Mouse (Mus musculus) intestine, postnatal 0 days (tissue): ENCODE data around the gene Adamts7. TPM values are rescaled to one million over a fixed set of nuclear protein-coding genes. Genes with fewer than 3 reads are reported as not detected.
A peak's percentile ranks its signal among the peaks of the same experiment; 100 is the strongest.

ENCODE experiments used
- ATAC-seq: fragments of 200-750 bp; cut with Nextera tagmentation; 2 replicates; pipeline ENCODE4 v1.8.0; 2017; ENCODE audit warnings: mild to moderate bottlenecking, moderate TSS enrichment, moderate library complexity
- H3K27ac ChIP-seq: fragments of 300-500 bp; sonication (generic); 2 replicates; pipeline ENCODE4 v1.5.1; 2014; ENCODE audit warnings: mild to moderate bottlenecking, low read depth, low read length, moderate library complexity
- H3K27me3 ChIP-seq: fragments of 300-500 bp; sonication (generic); replicated peaks from 2 replicates; pipeline ENCODE4 v1.6.1; 2014; ENCODE audit warnings: low read length, mixed read lengths; ENCODE audit not compliant: control insufficient read depth, insufficient read depth
- H3K36me3 ChIP-seq: fragments of 300-500 bp; sonication (generic); 2 replicates; pipeline ENCODE4 v1.6.1; 2014; ENCODE audit warnings: mild to moderate bottlenecking, moderate library complexity; ENCODE audit not compliant: control insufficient read depth, insufficient read depth
- H3K4me1 ChIP-seq: fragments of 300-500 bp; sonication (generic); replicated peaks from 2 replicates; pipeline ENCODE4 v1.6.1; 2014; ENCODE audit warnings: antibody characterized with exemption, low read length, mixed read lengths; ENCODE audit not compliant: control insufficient read depth, insufficient read depth
- H3K4me2 ChIP-seq: fragments of 300-500 bp; sonication (generic); replicated peaks from 2 replicates; pipeline ENCODE4 v1.6.1; 2014; ENCODE audit warnings: low read depth, mild to moderate bottlenecking, moderate library complexity
- H3K4me3 ChIP-seq: fragments of 300-500 bp; sonication (generic); 2 replicates; pipeline ENCODE4 v1.5.1; 2014; ENCODE audit warnings: low read depth, low read length
- H3K9ac ChIP-seq: fragments of 300-500 bp; sonication (generic); 2 replicates; pipeline ENCODE4 v1.6.1; 2014; ENCODE audit warnings: mild to moderate bottlenecking, low read depth, low read length
- H3K9me3 ChIP-seq: fragments of 300-500 bp; sonication (generic); 2 replicates; pipeline ENCODE4 v1.6.1; 2016; ENCODE audit warnings: mixed run types; ENCODE audit not compliant: control insufficient read depth
- CTCF ChIP-seq: sonication (generic); IDR thresholded peaks from 2 replicates; pipeline ENCODE4 v1.5.1; 2016; ENCODE audit warnings: low read depth, mild to moderate bottlenecking, control low read depth, antibody characterized with exemption, moderate library complexity
- WGBS: fragments of 180-500 bp; shearing (Covaris S2); extraction: QIAGEN DNeasy Blood & Tissue Kit; methylation state at CpG from one replicate; pipeline ENCODE4 v1.1.7; 2014; 5-methylcytosine and 5-hydroxymethylcytosine counted together
- polyA plus RNA-seq: library from polyadenylated mRNA; unstranded; fragments of >200 nt; fragmentation: Nextera tagmentation; extraction: Ambion mirVana; gene quantifications from 2 replicates; pipeline ENCODE4 v1.2.1, GENCODE M21; 2015

Gene Adamts7
- polyA plus RNA-seq, 1 experiment from 2014 or later, result 2.5 TPM

- H3K4me1 ChIP-seq, result no peaks in the 10 kb centered on the region
- H3K27me3 ChIP-seq, result no peaks in the 10 kb centered on the region
- H3K4me3 ChIP-seq, result no peak overlapping the region
- H3K9ac ChIP-seq, result no peak overlapping the region
- no peak overlapping the region for H3K27ac ChIP-seq
- no peaks in the 10 kb centered on the region for H3K9me3 ChIP-seq
- 34% methylated on average over 2 of the region's 2 CpGs for WGBS
- TF ChIP-seq CTCF, result no peak
- no peak for ATAC-seq
- no peaks in the 10 kb centered on the region for H3K36me3 ChIP-seq
- H3K4me2 ChIP-seq, result no peak overlapping the region
These were observed 17.1 kb upstream of the Adamts7 start for GRCm38 (mm10) chr9:90145788-90146187.

GRCm38 (mm10) chr9:90146869-90147268 is 16.0 kb upstream of the Adamts7 start:
- Histone ChIP-seq H3K27ac (no peak overlapping the region), H3K27me3 (no peaks in the 10 kb centered on the region), H3K9ac (no peak overlapping the region), H3K4me1 (no peaks in the 10 kb centered on the region), H3K4me3 (no peak overlapping the region), H3K36me3 (no peaks in the 10 kb centered on the region), H3K4me2 (no peak overlapping the region), H3K9me3 (no peaks in the 10 kb centered on the region)
- no peak for TF ChIP-seq CTCF
- 60% methylated on average over 5 of the region's 5 CpGs for WGBS
- no peak for ATAC-seq

- H3K4me3 ChIP-seq, result peak overlapping the region; percentile 65
- H3K27me3 ChIP-seq, result peaks cover 25% of the 10 kb centered on the region
- H3K9ac ChIP-seq, result peak overlapping the region; percentile 61
- H3K9me3 ChIP-seq, result no peaks in the 10 kb centered on the region
- ATAC-seq, result peak; percentile 69
- H3K4me1 ChIP-seq, result no peaks in the 10 kb centered on the region
- peak; percentile 68 for TF ChIP-seq CTCF
- 9% methylated on average over 23 of the region's 29 CpGs for WGBS
- no peak overlapping the region for H3K27ac ChIP-seq
- H3K4me2 ChIP-seq, result peak overlapping the region; percentile 99
- no peaks in the 10 kb centered on the region for H3K36me3 ChIP-seq
These were observed 485 bp upstream of the Adamts7 start for GRCm38 (mm10) chr9:90162243-90162925.

- Histone ChIP-seq H3K4me3 (peak overlapping the region; percentile 65), H3K9ac (peak overlapping the region; percentile 61), H3K36me3 (no peaks in the 10 kb centered on the region), H3K27ac (0 out of 2 replicates have a peak overlapping the region, but pooled peaks have one; percentile 21), H3K9me3 (no peaks in the 10 kb centered on the region), H3K4me1 (no peaks in the 10 kb centered on the region), H3K27me3 (peaks cover 25% of the 10 kb centered on the region), H3K4me2 (peak overlapping the region; percentile 99)
- ATAC-seq, result no peak
- WGBS, result 2% methylated on average over 18 of the region's 18 CpGs
- TF ChIP-seq CTCF, result no peak
These were observed 853 bp downstream of the Adamts7 start for GRCm38 (mm10) chr9:90163749-90164095.

- no peaks in the 10 kb centered on the region for H3K4me1 ChIP-seq
- 0 out of 2 replicates have a peak, but pooled peaks have one; percentile 31 for TF ChIP-seq CTCF
- no peak for ATAC-seq
- no peaks in the 10 kb centered on the region for H3K9me3 ChIP-seq
- no peak overlapping the region for H3K27ac ChIP-seq
- no peak overlapping the region for H3K4me2 ChIP-seq
- H3K9ac ChIP-seq, result no peak overlapping the region
- no peak overlapping the region for H3K4me3 ChIP-seq
- 62% methylated on average over 4 of the region's 4 CpGs for WGBS
- H3K27me3 ChIP-seq, result peaks cover 25% of the 10 kb centered on the region
- H3K36me3 ChIP-seq, result no peaks in the 10 kb centered on the region
These were observed 2.0 kb downstream of the Adamts7 start for GRCm38 (mm10) chr9:90164670-90165453.

- no peak overlapping the region for H3K4me3 ChIP-seq
- no peak for ATAC-seq
- H3K9ac ChIP-seq, result no peak overlapping the region
- H3K36me3 ChIP-seq, result no peaks in the 10 kb centered on the region
- H3K27ac ChIP-seq, result no peak overlapping the region
- TF ChIP-seq CTCF, result no peak
- WGBS, result 57% methylated on average over 4 of the region's 4 CpGs
- peaks cover 25% of the 10 kb centered on the region for H3K27me3 ChIP-seq
- H3K4me1 ChIP-seq, result no peaks in the 10 kb centered on the region
- no peak overlapping the region for H3K4me2 ChIP-seq
- no peaks in the 10 kb centered on the region for H3K9me3 ChIP-seq
These were observed 2.7 kb downstream of the Adamts7 start for GRCm38 (mm10) chr9:90165590-90165989.
